Mouse (Mus musculus) liver, postnatal 0 days (tissue): ENCODE data around the gene Ddx23. TPM values are rescaled to one million over a fixed set of nuclear protein-coding genes. Genes with fewer than 3 reads are reported as not detected.

Experiments used
- ATAC-seq: fragments of 200-750 bp; cut with Nextera tagmentation; 2 replicates; pipeline ENCODE4 v1.8.0; 2017; ENCODE audit warnings: mild to moderate bottlenecking, moderate library complexity
- DNase-seq: peaks from one replicate; pipeline ENCODE4 v3.0.0-alpha.2; 2016
- H3K27ac ChIP-seq: fragments of 300-500 bp; sonication (generic); 2 replicates; pipeline ENCODE4 v1.5.1; 2014; ENCODE audit warnings: antibody characterized with exemption, moderate library complexity, mild to moderate bottlenecking, low read depth
- H3K27me3 ChIP-seq: fragments of 300-500 bp; sonication (generic); 2 replicates; pipeline ENCODE4 v1.6.1; 2014; ENCODE audit warnings: low read length, control low read depth, mixed read lengths; ENCODE audit not compliant: insufficient read depth
- H3K36me3 ChIP-seq: fragments of 300-500 bp; sonication (generic); replicated peaks from 2 replicates; pipeline ENCODE4 v1.6.1; 2014; ENCODE audit warnings: mild to moderate bottlenecking, control low read depth, low read length, moderate library complexity, mixed read lengths; ENCODE audit not compliant: insufficient read depth
- H3K4me1 ChIP-seq: fragments of 300-500 bp; sonication (generic); 2 replicates; pipeline ENCODE4 v1.6.1; 2014; ENCODE audit warnings: antibody characterized with exemption, mild to moderate bottlenecking, control low read depth; ENCODE audit not compliant: insufficient read depth
- H3K4me2 ChIP-seq: fragments of 300-500 bp; sonication (generic); 2 replicates; pipeline ENCODE4 v1.6.1; 2014; ENCODE audit warnings: low read depth, mild to moderate bottlenecking, low read length, moderate library complexity, mixed read lengths
- H3K4me3 ChIP-seq: fragments of 300-500 bp; sonication (generic); 2 replicates; pipeline ENCODE4 v1.5.1; 2014; ENCODE audit warnings: low read depth, low read length
- H3K9ac ChIP-seq: fragments of 300-500 bp; sonication (generic); replicated peaks from 2 replicates; pipeline ENCODE4 v1.6.1; 2014; ENCODE audit warnings: mild to moderate bottlenecking, moderate library complexity
- H3K9me3 ChIP-seq: fragments of 300-500 bp; sonication (generic); 2 replicates; pipeline ENCODE4 v1.6.1; 2016; ENCODE audit warnings: mild to moderate bottlenecking, control low read depth, low read length, mixed read lengths
- CTCF ChIP-seq: sonication (generic); IDR thresholded peaks from 2 replicates; pipeline ENCODE4 v1.5.1; 2016; ENCODE audit warnings: antibody characterized with exemption, low read depth
- EP300 ChIP-seq: IDR thresholded peaks from 2 replicates; pipeline ENCODE4 v1.6.1; 2016; ENCODE audit warnings: antibody characterized with exemption, low read depth, mild to moderate bottlenecking
- WGBS: fragments of 180-500 bp; shearing (Covaris S2); extraction: QIAGEN DNeasy Blood & Tissue Kit; methylation state at CpG from one replicate; pipeline ENCODE4 v1.1.7; 2014; ENCODE audit not compliant: insufficient replicate concordance; 5-methylcytosine and 5-hydroxymethylcytosine counted together
- polyA plus RNA-seq: library from polyadenylated mRNA; unstranded; fragments of >200 nt; fragmentation: Nextera tagmentation; extraction: Ambion mirVana; gene quantifications from 2 replicates; pipeline ENCODE4 v1.2.1, GENCODE M21; 2015

The Ddx23 gene
- polyA plus RNA-seq, 1 experiment from 2014 or later: 9.2 TPM

- ATAC-seq (no peak), DNase-seq (no peak)
- no peaks in the 10 kb centered on the region for H3K36me3 ChIP-seq
- peaks cover 12% of the 10 kb centered on the region for H3K27me3 ChIP-seq
- H3K4me3 ChIP-seq: no peak overlapping the region
- H3K4me2 ChIP-seq: no peak overlapping the region
- no peak overlapping the region for H3K9ac ChIP-seq
- H3K9me3 ChIP-seq: no peaks in the 10 kb centered on the region
- peaks cover 9% of the 10 kb centered on the region; the same call in 1 of the 2 replicates for H3K4me1 ChIP-seq
- TF ChIP-seq EP300 (no peak), CTCF (no peak)
- no peak overlapping the region for H3K27ac ChIP-seq
- WGBS: 60% methylated on average over 8 of the region's 8 CpGs
Observed at GRCm38 (mm10) chr15:98696216-98696615, 33.5 kb upstream of the Ddx23 start.

DNA sequence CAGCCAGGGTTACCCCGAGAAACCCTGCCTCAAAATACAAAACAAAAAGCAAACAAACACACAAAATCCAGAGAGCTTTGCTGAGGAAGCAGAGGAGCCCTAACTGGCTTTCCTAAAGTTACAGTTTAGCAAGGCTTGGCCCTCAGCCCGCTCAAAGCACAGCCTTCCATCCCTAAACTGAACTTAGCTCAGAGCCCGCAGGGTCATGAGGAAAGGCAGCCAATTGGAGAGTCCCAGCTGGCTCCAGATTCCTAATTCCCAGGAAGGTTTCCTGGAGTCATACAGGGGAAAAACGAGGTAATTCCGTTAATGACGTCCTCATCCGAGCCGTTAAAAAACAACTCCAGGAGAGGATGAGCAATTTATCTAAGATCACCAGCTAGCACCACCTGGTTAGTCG is 33.0 kb upstream of the Ddx23 start:
- Histone ChIP-seq H3K4me3 (no peak overlapping the region), H3K4me2 (no peak overlapping the region), H3K9me3 (no peaks in the 10 kb centered on the region), H3K4me1 (peaks cover 9% of the 10 kb centered on the region; the same call in 1 of the 2 replicates), H3K27ac (no peak overlapping the region), H3K36me3 (no peaks in the 10 kb centered on the region), H3K27me3 (peaks cover 11% of the 10 kb centered on the region), H3K9ac (no peak overlapping the region)
- ATAC-seq (0 out of 2 replicates have a peak, but pooled peaks have one; percentile 19), DNase-seq (no peak)
- WGBS: 51% methylated on average over 9 of the region's 9 CpGs
- TF ChIP-seq CTCF (no peak), EP300 (no peak)

DNA sequence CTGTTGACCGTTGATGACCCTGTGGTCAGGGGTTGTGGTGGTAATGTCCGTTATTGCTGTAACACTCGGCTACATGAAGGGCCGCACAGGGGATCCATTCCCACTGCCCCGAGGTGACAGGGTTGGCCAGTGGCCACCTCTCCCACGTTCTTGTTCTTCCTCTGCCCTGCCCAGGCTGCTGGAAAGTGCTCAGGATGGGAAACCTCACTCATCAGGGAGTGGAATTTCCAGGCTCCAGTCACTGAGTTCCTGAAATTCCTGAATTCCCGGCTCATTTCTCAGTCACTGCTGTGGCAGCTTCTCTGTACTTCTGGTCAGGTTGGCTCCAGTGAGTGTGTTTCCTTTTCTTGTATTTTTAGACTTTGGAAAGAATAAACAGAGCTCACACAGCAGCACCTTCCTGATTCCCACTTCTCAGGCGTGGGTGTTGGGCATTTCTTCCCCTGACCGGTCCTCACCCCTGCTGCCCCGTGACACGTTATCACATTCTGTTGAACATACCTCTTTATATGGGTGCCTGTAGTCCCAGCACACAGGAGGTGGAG is 29.5 kb upstream of the Ddx23 start:
- Histone ChIP-seq H3K4me1 (peaks cover 5% of the 10 kb centered on the region; the same call in 1 of the 2 replicates), H3K27ac (no peak overlapping the region), H3K4me3 (no peak overlapping the region), H3K36me3 (no peaks in the 10 kb centered on the region), H3K9ac (no peak overlapping the region), H3K4me2 (peak overlapping the region; percentile 16; the same call in 1 of the 2 replicates), H3K27me3 (no peaks in the 10 kb centered on the region), H3K9me3 (no peaks in the 10 kb centered on the region)
- ATAC-seq (peak; percentile 56), DNase-seq (peak; percentile 24)
- 36% methylated on average over 11 of the region's 11 CpGs for WGBS
- no peak for TF ChIP-seq CTCF
- TF ChIP-seq EP300: no peak

DNA sequence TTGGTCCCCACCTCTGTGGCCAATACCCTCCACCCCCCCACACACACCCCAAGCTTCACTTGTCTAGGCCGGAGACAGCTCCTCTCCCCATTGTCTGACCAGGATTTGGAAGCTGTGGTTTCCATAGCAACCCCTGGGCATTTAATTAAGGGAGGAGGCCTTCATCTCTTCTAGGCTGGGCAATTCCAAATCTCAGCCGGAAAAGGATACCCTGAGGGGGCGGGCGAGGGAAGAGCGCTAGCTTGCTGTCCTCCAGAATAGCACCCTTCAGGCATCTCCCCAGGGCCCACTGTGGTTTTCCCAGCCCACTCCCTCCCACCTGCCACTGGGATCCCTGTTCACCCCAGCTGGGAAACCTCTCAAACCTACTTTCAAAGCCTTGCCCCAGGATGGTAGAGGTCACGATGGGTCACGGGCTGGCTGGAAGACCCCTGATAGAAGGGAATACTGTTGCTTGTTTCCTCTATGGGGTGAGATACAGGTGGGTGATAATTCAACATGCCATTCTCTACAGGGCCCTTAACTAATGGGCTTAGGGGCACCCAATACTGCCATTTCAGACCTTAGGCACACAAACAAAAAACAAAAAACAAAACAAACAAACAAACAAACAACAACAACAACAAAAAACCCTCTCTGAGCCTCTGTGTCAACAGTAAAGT is 28.9 kb upstream of the Ddx23 start:
- DNase-seq: no peak
- WGBS: 84% methylated on average over 7 of the region's 7 CpGs
- no peaks in the 10 kb centered on the region for H3K9me3 ChIP-seq
- no peaks in the 10 kb centered on the region for H3K36me3 ChIP-seq
- TF ChIP-seq EP300: no peak
- no peak for TF ChIP-seq CTCF
- ATAC-seq: no peak
- no peak overlapping the region for H3K4me3 ChIP-seq
- H3K9ac ChIP-seq: no peak overlapping the region
- peaks cover 5% of the 10 kb centered on the region; the same call in 1 of the 2 replicates for H3K4me1 ChIP-seq
- no peak overlapping the region for H3K4me2 ChIP-seq
- H3K27me3 ChIP-seq: no peaks in the 10 kb centered on the region
- H3K27ac ChIP-seq: no peak overlapping the region

DNA sequence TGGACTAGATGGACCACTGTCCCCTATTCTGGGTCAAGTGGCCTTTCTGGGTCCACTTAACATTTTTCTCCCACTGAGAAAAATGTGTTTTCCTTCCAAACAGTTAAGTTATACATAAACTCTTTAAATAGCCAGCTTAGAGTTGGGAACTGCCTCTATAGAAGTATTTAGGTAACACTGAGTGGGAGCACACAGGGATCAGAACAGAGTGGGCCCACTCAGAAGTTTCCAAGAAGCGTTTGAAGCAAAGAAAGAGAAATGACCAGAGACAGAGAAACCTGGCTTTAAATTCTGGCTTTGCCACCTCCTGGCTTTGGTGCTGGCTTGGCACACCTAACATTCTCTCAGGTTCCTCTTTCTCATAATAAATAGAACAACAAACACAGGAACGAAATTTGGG is 27.0 kb upstream of the Ddx23 start:
- H3K4me3 ChIP-seq: no peak overlapping the region
- H3K9ac ChIP-seq: no peak overlapping the region
- DNase-seq: no peak
- no peak for TF ChIP-seq CTCF
- TF ChIP-seq EP300: no peak
- no peak overlapping the region for H3K4me2 ChIP-seq
- WGBS: 73% methylated on average over 2 of the region's 2 CpGs
- H3K27ac ChIP-seq: no peak overlapping the region
- ATAC-seq: no peak
- no peaks in the 10 kb centered on the region for H3K27me3 ChIP-seq
- H3K9me3 ChIP-seq: no peaks in the 10 kb centered on the region
- H3K4me1 ChIP-seq: peaks cover 5% of the 10 kb centered on the region; the same call in 1 of the 2 replicates
- no peaks in the 10 kb centered on the region for H3K36me3 ChIP-seq

GRCm38 (mm10) chr15:98685926-98686325 is 23.2 kb upstream of the Ddx23 start:
- Histone ChIP-seq H3K4me1 (no peaks in the 10 kb centered on the region), H3K27me3 (no peaks in the 10 kb centered on the region), H3K27ac (no peak overlapping the region), H3K4me2 (no peak overlapping the region), H3K9ac (no peak overlapping the region), H3K9me3 (no peaks in the 10 kb centered on the region), H3K4me3 (no peak overlapping the region), H3K36me3 (no peaks in the 10 kb centered on the region)
- ATAC-seq: no peak
- peak; percentile 44 for DNase-seq
- WGBS: 74% methylated on average over 3 of the region's 3 CpGs
- no peak for TF ChIP-seq EP300
- peak; percentile 34 for TF ChIP-seq CTCF
